Mouse (Mus musculus): ENCODE results near the gene Tmem19. TPM values are rescaled to one million over a fixed set of nuclear protein-coding genes. Genes with fewer than 3 reads are reported as not detected.

Gene Tmem19
- polyA plus RNA-seq, 1 experiment from 2014 or later = 16.7 TPM

DNA sequence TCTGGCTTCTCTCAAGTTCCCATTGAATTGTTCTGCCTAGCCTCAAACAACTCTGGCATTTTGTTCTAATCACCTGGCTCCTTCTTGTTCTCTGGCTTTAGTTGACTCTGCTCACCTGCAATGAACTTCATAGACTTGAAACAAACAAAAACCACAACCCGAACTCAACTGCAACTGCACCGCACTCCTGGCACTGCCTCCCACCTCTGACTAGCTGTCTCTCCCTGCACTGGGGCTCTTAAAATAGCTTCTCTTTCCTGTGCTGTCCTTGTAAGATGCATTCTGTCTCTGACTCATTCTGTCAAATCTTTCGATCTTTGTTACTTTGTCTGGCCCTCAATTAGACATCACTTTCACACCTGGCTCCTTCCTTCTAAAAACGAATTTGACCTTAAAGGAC, 850 bp upstream of the Tmem19 start:
- H3K9ac ChIP-seq = peak overlapping the region; percentile 67
- peaks cover 40% of the 10 kb centered on the region for H3K4me1 ChIP-seq
- no peaks in the 10 kb centered on the region for H3K27me3 ChIP-seq (replicated peaks)
- peak overlapping the region; percentile 69 for H3K4me3 ChIP-seq
- no peak for ATAC-seq
- H3K9me3 ChIP-seq (replicated peaks) = no peaks in the 10 kb centered on the region
- H3K36me3 ChIP-seq = no peaks in the 10 kb centered on the region
- H3K4me2 ChIP-seq = peak overlapping the region; percentile 70
- 60% methylated on average over 4 of the region's 4 CpGs for WGBS (ENCODE audit: insufficient replicate concordance)
- H3K27ac ChIP-seq = peak overlapping the region; percentile 99

- WGBS (ENCODE audit: insufficient replicate concordance) = 4% methylated on average over 9 of the region's 9 CpGs
- H3K4me2 ChIP-seq = peak overlapping the region; percentile 70
- no peaks in the 10 kb centered on the region for H3K36me3 ChIP-seq
- peaks cover 40% of the 10 kb centered on the region for H3K4me1 ChIP-seq
- H3K27me3 ChIP-seq (replicated peaks) = no peaks in the 10 kb centered on the region
- peak overlapping the region; percentile 69 for H3K4me3 ChIP-seq
- no peaks in the 10 kb centered on the region for H3K9me3 ChIP-seq (replicated peaks)
- H3K9ac ChIP-seq = peak overlapping the region; percentile 67
- peak overlapping the region; percentile 99 for H3K27ac ChIP-seq
- ATAC-seq = peak; percentile 43
These were observed 293 bp upstream of the Tmem19 start for GRCm38 (mm10) chr10:115362623-115362964.

- Histone ChIP-seq H3K36me3 (peaks cover 13% of the 10 kb centered on the region), H3K4me1 (peaks cover 36% of the 10 kb centered on the region), H3K4me2 (no peak overlapping the region; the same call in 1 of the 2 replicates), H3K27me3 (replicated peaks) (no peaks in the 10 kb centered on the region), H3K4me3 (no peak overlapping the region), H3K9me3 (replicated peaks) (no peaks in the 10 kb centered on the region), H3K27ac (no peak overlapping the region), H3K9ac (no peak overlapping the region)
- WGBS (ENCODE audit: insufficient replicate concordance) = 72% methylated on average over 7 of the region's 7 CpGs
- ATAC-seq = no peak
These were observed 3.2 kb downstream of the Tmem19 start for GRCm38 (mm10) chr10:115359066-115359465.

GRCm38 (mm10) chr10:115358216-115358919, 3.9 kb downstream of the Tmem19 start:
- no peak for ATAC-seq
- 86% methylated on average over 17 of the region's 17 CpGs for WGBS (ENCODE audit: insufficient replicate concordance)

GRCm38 (mm10) chr10:115356106-115356505, 6.2 kb downstream of the Tmem19 start:
- ATAC-seq = no peak
- Histone ChIP-seq H3K27ac (no peak overlapping the region), H3K36me3 (peaks cover 13% of the 10 kb centered on the region), H3K4me2 (no peak overlapping the region), H3K4me3 (no peak overlapping the region), H3K4me1 (peaks cover 26% of the 10 kb centered on the region), H3K9ac (no peak overlapping the region), H3K27me3 (replicated peaks) (no peaks in the 10 kb centered on the region), H3K9me3 (replicated peaks) (no peaks in the 10 kb centered on the region)
- WGBS (ENCODE audit: insufficient replicate concordance) = 73% methylated on average over 6 of the region's 7 CpGs

More at GRCm38 (mm10) chr10:115358216-115358919, 3.9 kb downstream of the Tmem19 start:
- Histone ChIP-seq H3K27me3 (replicated peaks) (no peaks in the 10 kb centered on the region), H3K27ac (no peak overlapping the region), H3K9me3 (replicated peaks) (no peaks in the 10 kb centered on the region), H3K4me3 (no peak overlapping the region), H3K4me1 (peaks cover 31% of the 10 kb centered on the region), H3K9ac (no peak overlapping the region), H3K36me3 (peaks cover 13% of the 10 kb centered on the region), H3K4me2 (no peak overlapping the region)

DNA sequence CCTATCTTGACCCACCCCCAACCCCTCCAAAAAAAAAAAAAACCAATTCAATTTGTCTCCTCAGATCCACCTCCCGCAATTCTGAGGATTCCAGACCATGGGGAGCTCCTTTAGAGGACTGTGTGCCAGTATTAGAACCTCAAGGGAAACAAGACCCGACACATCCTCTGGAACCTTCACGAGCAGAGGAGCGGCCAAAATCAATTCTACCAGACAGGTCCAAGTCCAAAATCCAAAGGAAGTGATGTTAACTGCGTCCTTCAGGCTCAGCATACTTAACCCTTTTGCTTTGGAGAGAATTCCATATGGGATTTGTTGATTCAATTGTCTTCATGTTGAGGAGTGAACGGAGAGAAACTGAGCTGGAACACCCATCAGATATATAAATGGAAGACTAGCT, 7.3 kb downstream of the Tmem19 start:
- Histone ChIP-seq H3K27ac (no peak overlapping the region), H3K4me3 (no peak overlapping the region), H3K36me3 (peaks cover 13% of the 10 kb centered on the region), H3K4me1 (peaks cover 24% of the 10 kb centered on the region), H3K27me3 (replicated peaks) (no peaks in the 10 kb centered on the region), H3K4me2 (no peak overlapping the region), H3K9me3 (replicated peaks) (no peaks in the 10 kb centered on the region), H3K9ac (no peak overlapping the region)
- no peak for ATAC-seq
- 73% methylated on average over 6 of the region's 6 CpGs for WGBS (ENCODE audit: insufficient replicate concordance)

GRCm38 (mm10) chr10:115354553-115354952, 7.7 kb downstream of the Tmem19 start:
- WGBS (ENCODE audit: insufficient replicate concordance) = 78% methylated on average over 6 of the region's 6 CpGs
- H3K27ac ChIP-seq = no peak overlapping the region
- H3K36me3 ChIP-seq = peaks cover 13% of the 10 kb centered on the region
- H3K4me3 ChIP-seq = no peak overlapping the region
- peaks cover 24% of the 10 kb centered on the region for H3K4me1 ChIP-seq
- no peak overlapping the region for H3K4me2 ChIP-seq
- ATAC-seq = no peak
- H3K9me3 ChIP-seq (replicated peaks) = no peaks in the 10 kb centered on the region
- no peak overlapping the region for H3K9ac ChIP-seq
- no peaks in the 10 kb centered on the region for H3K27me3 ChIP-seq (replicated peaks)

DNA sequence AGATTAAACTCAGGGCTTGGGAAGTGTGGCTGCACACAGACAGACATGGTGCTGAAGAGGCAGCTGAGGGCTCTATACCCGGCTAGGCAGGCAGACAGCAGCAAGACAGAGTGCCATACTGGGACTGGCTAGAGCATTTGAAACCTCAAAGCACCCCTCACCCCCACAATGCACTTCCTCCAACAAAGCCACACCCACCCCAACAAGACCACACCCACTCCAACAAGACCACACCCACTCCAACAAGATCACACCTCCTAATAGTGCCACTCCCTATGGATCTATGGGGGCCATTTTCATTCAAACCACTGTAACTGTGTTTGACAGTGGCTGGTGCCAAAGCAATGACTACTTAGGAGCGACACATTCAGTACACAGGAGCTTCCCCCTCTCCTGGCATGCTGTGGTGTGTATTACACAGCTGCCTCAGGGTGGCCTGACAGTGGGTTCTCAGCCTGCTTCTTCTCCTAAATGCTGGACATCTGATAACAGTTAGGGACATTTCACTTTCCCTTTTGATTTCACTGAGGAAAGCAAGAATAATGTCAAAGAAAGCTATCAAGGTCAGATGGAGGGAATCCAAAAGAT, 11.4 kb downstream of the Tmem19 start:
- ATAC-seq = peak; percentile 74
- WGBS (ENCODE audit: insufficient replicate concordance) = 56% methylated on average over 2 of the region's 2 CpGs
- Histone ChIP-seq H3K4me3 (no peak overlapping the region), H3K27me3 (replicated peaks) (no peaks in the 10 kb centered on the region), H3K4me1 (peaks cover 24% of the 10 kb centered on the region), H3K27ac (no peak overlapping the region), H3K36me3 (peaks cover 10% of the 10 kb centered on the region), H3K9ac (no peak overlapping the region), H3K9me3 (replicated peaks) (no peaks in the 10 kb centered on the region), H3K4me2 (no peak overlapping the region)

DNA sequence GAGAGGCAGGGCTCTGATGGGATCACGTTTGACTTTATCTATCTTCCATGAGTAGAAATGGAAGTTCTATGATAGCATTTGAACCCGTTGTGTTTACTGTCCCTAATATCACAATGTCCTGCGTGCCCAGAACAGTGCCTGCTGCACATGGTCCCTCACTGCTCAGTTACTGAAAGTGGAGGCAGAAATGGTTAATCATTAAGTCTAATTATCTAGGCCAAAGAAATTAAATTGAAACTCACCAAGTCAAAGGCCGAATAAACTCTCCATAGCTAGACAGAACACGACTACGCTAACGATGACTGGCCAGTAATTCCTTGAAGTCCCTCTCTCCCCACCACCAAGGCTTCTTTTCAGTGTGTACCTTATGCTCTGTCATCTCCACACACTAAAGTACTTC, 12.8 kb downstream of the Tmem19 start:
- Histone ChIP-seq H3K4me2 (no peak overlapping the region), H3K27ac (no peak overlapping the region), H3K4me3 (no peak overlapping the region), H3K27me3 (replicated peaks) (no peaks in the 10 kb centered on the region), H3K9me3 (replicated peaks) (no peaks in the 10 kb centered on the region), H3K4me1 (peaks cover 24% of the 10 kb centered on the region), H3K9ac (no peak overlapping the region), H3K36me3 (peaks cover 13% of the 10 kb centered on the region)
- WGBS (ENCODE audit: insufficient replicate concordance) = 82% methylated on average over 7 of the region's 7 CpGs
- ATAC-seq = no peak

- Histone ChIP-seq H3K4me2 (no peak overlapping the region), H3K36me3 (peaks cover 13% of the 10 kb centered on the region), H3K27me3 (replicated peaks) (no peaks in the 10 kb centered on the region), H3K9ac (no peak overlapping the region), H3K4me3 (no peak overlapping the region), H3K4me1 (peaks cover 24% of the 10 kb centered on the region), H3K9me3 (replicated peaks) (no peaks in the 10 kb centered on the region), H3K27ac (no peak overlapping the region)
- no peak for ATAC-seq
- WGBS (ENCODE audit: insufficient replicate concordance) = 77% methylated on average over 10 of the region's 10 CpGs
These were observed 13.3 kb downstream of the Tmem19 start for GRCm38 (mm10) chr10:115349029-115349428.

DNA sequence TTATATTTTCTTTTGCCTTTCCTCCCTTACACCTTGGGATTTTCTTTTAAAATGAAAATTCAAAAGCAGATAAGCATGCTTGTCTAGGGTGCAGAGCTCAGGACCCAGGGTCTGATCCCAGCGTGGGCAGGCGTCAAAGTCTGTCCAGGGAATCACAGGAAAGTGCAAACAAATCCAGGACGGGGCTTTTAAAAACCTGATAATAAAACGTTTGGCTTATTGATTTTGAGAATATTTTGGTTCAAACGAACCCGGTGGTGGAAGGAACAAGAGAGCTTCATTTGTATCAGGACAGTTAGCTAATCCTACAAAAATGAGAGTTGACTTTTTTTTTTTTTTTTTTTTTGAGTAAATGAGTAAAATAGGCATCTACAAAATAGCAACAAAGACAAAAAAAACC, 14.2 kb downstream of the Tmem19 start:
- Histone ChIP-seq H3K9me3 (replicated peaks) (no peaks in the 10 kb centered on the region), H3K27me3 (replicated peaks) (no peaks in the 10 kb centered on the region), H3K4me2 (no peak overlapping the region), H3K4me1 (peaks cover 24% of the 10 kb centered on the region), H3K36me3 (peaks cover 13% of the 10 kb centered on the region), H3K27ac (no peak overlapping the region), H3K9ac (no peak overlapping the region), H3K4me3 (no peak overlapping the region)
- 60% methylated on average over 6 of the region's 6 CpGs for WGBS (ENCODE audit: insufficient replicate concordance)
- ATAC-seq = no peak

- H3K4me2 ChIP-seq = no peak overlapping the region
- H3K9ac ChIP-seq = no peak overlapping the region
- peaks cover 22% of the 10 kb centered on the region for H3K36me3 ChIP-seq
- H3K4me3 ChIP-seq = no peak overlapping the region
- peaks cover 16% of the 10 kb centered on the region for H3K4me1 ChIP-seq
- no peak overlapping the region for H3K27ac ChIP-seq
- ATAC-seq = peak; percentile 81
- H3K9me3 ChIP-seq (replicated peaks) = no peaks in the 10 kb centered on the region
- H3K27me3 ChIP-seq (replicated peaks) = no peaks in the 10 kb centered on the region
These were observed 15.9 kb downstream of the Tmem19 start for GRCm38 (mm10) chr10:115346444-115346843.

All from liver, embryonic 12.5 days (tissue).